Mouse (Mus musculus) liver, embryonic 14.5 days (tissue): ENCODE data around the gene Apoc4. TPM values are rescaled to one million over a fixed set of nuclear protein-coding genes. Genes with fewer than 3 reads are reported as not detected.

ENCODE experiments used
- ATAC-seq: fragments of 200-750 bp; cut with Nextera tagmentation; 2 replicates; pipeline ENCODE4 v1.8.0; 2017; ENCODE audit warnings: moderate number of reproducible peaks, mild to moderate bottlenecking, moderate library complexity; ENCODE audit not compliant: insufficient read depth
- DNase-seq, 3 experiments: peaks; one replicate each; pipeline ENCODE4 v3.0.0-alpha.2; 2012 to 2013; ENCODE audit warnings: low read depth in 3 of 3, low spot score in 3 of 3
- H3K27ac ChIP-seq: fragments of 300-500 bp; sonication (generic); 2 replicates; pipeline ENCODE4 v1.5.1; 2014; ENCODE audit warnings: moderate library complexity, mild to moderate bottlenecking, control low read depth, inconsistent platforms
- H3K27me3 ChIP-seq: fragments of 300-500 bp; sonication (generic); 2 replicates; pipeline ENCODE4 v1.6.1; 2014; ENCODE audit warnings: mild to moderate bottlenecking, low read length, moderate library complexity; ENCODE audit not compliant: control insufficient read depth, insufficient read depth
- H3K36me3 ChIP-seq: fragments of 300-500 bp; sonication (generic); replicated peaks from 2 replicates; pipeline ENCODE4 v1.6.1; 2014; ENCODE audit warnings: low read depth; ENCODE audit not compliant: control insufficient read depth, insufficient read depth
- H3K4me1 ChIP-seq, 2 experiments: fragments of 200-500 bp in 1 of 2; fragments of 300-500 bp in 1 of 2; sonication (generic) in 1 of 2; replicated peaks; 2 replicates each; pipeline ENCODE4 v1.6.1; 2012 to 2014; ENCODE audit warnings: antibody characterized with exemption in 1 of 2, inconsistent platforms in 1 of 2, low read length in 1 of 2; ENCODE audit not compliant: control insufficient read depth in 2 of 2, insufficient read depth in 2 of 2
- H3K4me2 ChIP-seq: fragments of 300-500 bp; sonication (generic); 2 replicates; pipeline ENCODE4 v1.6.1; 2014; ENCODE audit warnings: low read depth, mild to moderate bottlenecking, control low read depth, moderate library complexity
- H3K4me3 ChIP-seq, 2 experiments: fragments of 200-500 bp in 1 of 2; fragments of 300-500 bp in 1 of 2; sonication (generic) in 1 of 2; 2 replicates each; pipeline ENCODE4 v1.5.1; 2012 to 2014; ENCODE audit warnings: low read depth in 2 of 2, low read length in 2 of 2, mild to moderate bottlenecking in 2 of 2, control low read depth in 1 of 2, inconsistent platforms in 1 of 2, moderate library complexity in 1 of 2; ENCODE audit not compliant: insufficient read depth in 1 of 2
- H3K9ac ChIP-seq: fragments of 300-500 bp; sonication (generic); replicated peaks from 2 replicates; pipeline ENCODE4 v1.6.1; 2014; ENCODE audit warnings: mild to moderate bottlenecking, control low read depth, moderate library complexity
- H3K9me3 ChIP-seq: fragments of 300-500 bp; sonication (generic); 2 replicates; pipeline ENCODE4 v1.6.1; 2016; ENCODE audit warnings: low read length, mixed read lengths; ENCODE audit not compliant: control insufficient read depth
- CTCF ChIP-seq: IDR thresholded peaks from 2 replicates; pipeline ENCODE4 v1.5.1; 2016; ENCODE audit warnings: antibody characterized with exemption, low read depth, control low read depth
- EP300 ChIP-seq: IDR thresholded peaks from 2 replicates; pipeline ENCODE4 v1.6.1; 2016; ENCODE audit warnings: antibody characterized with exemption, low read depth
- WGBS: fragments of 180-500 bp; shearing (Covaris S2); extraction: QIAGEN DNeasy Blood & Tissue Kit; methylation state at CpG from one replicate; pipeline ENCODE4 v1.1.7; 2014; ENCODE audit not compliant: insufficient replicate concordance; 5-methylcytosine and 5-hydroxymethylcytosine counted together
- polyA plus RNA-seq, 2 experiments: library from polyadenylated mRNA; depleted of rRNA in 1 of 2; stranded (reverse) in 1 of 2; unstranded in 1 of 2; fragments of >200 nt; fragmentation: Nextera tagmentation in 1 of 2; extraction: Ambion mirVana in 1 of 2; gene quantifications; 2 replicates each; pipeline versions ENCODE4 v1.2.1 to v1.2.3; 2012 to 2014

Apoc4 gene
- polyA plus RNA-seq, 2 experiments: 90.9 to 200 TPM

GRCm38 (mm10) chr7:19699827-19700148, 18.5 kb upstream of the Apoc4 start:
- H3K4me2 ChIP-seq: no peak overlapping the region
- TF ChIP-seq CTCF: no peak
- no peak for TF ChIP-seq EP300
- H3K9ac ChIP-seq: no peak overlapping the region
- H3K27me3 ChIP-seq: no peaks in the 10 kb centered on the region
- no peak overlapping the region for H3K27ac ChIP-seq
- H3K4me3 ChIP-seq: no peak overlapping the region
- ATAC-seq: no peak
- DNase-seq: no peak
- 42% methylated on average over 4 of the region's 4 CpGs for WGBS
- no peaks in the 10 kb centered on the region for H3K9me3 ChIP-seq
- peaks cover 15 to 36% of the 10 kb centered on the region in 2 experiments for H3K4me1 ChIP-seq
- peaks cover 11% of the 10 kb centered on the region for H3K36me3 ChIP-seq

- DNase-seq: no peak
- Histone ChIP-seq H3K4me2 (peak within 1 kb of the TSS; percentile 52), H3K27me3 (no peaks in the 10 kb centered on the region), H3K4me3 (peak within 1 kb of the TSS; percentile 54 to 66), H3K36me3 (peaks cover 11% of the 10 kb centered on the region), H3K9me3 (no peaks in the 10 kb centered on the region), H3K4me1 (peaks cover 20 to 42% of the 10 kb centered on the region in 2 experiments), H3K9ac (peak within 1 kb of the TSS; percentile 45), H3K27ac (peak within 1 kb of the TSS; percentile 7; the same call in 1 of the 2 replicates)
- 2% methylated on average over 20 of the region's 20 CpGs for WGBS
- TF ChIP-seq EP300 (no peak), CTCF (no peak; the same call in 1 of the 2 replicates)
- ATAC-seq: peak; percentile 52
Observed at GRCm38 (mm10) chr7:19698907-19699826, 17.9 kb upstream of the Apoc4 start, which contains the start of gene Apoe. Gene Apoe (minus strand): TSS chr7:19699188.

GRCm38 (mm10) chr7:19697949-19698906, 16.9 kb upstream of the Apoc4 start:
- no peak overlapping the region for H3K27ac ChIP-seq
- TF ChIP-seq CTCF: peak; percentile 52; the same call in 1 of the 2 replicates
- TF ChIP-seq EP300: no peak
- peaks cover 11% of the 10 kb centered on the region for H3K36me3 ChIP-seq
- DNase-seq (no peak), ATAC-seq (no peak)
- H3K4me2 ChIP-seq: peak overlapping the region; percentile 52
- WGBS: 2% methylated on average over 28 of the region's 28 CpGs
- H3K4me3 ChIP-seq: peak overlapping the region; percentile 54 to 66
- H3K9me3 ChIP-seq: no peaks in the 10 kb centered on the region
- H3K4me1 ChIP-seq: peaks cover 20 to 49% of the 10 kb centered on the region in 2 experiments
- no peaks in the 10 kb centered on the region for H3K27me3 ChIP-seq
- peak overlapping the region; percentile 45 for H3K9ac ChIP-seq

GRCm38 (mm10) chr7:19696336-19696873, 15.1 kb upstream of the Apoc4 start:
- no peak for ATAC-seq
- Histone ChIP-seq H3K4me3 (peak overlapping the region in 1 of 2 experiments; percentile 54; a peak in 1 of 4 replicates), H3K9ac (no peak overlapping the region), H3K36me3 (peaks cover 4% of the 10 kb centered on the region), H3K9me3 (no peaks in the 10 kb centered on the region), H3K27me3 (no peaks in the 10 kb centered on the region), H3K27ac (no peak overlapping the region), H3K4me2 (peak overlapping the region; percentile 52), H3K4me1 (peaks cover 20 to 62% of the 10 kb centered on the region in 2 experiments)
- no peak for DNase-seq
- TF ChIP-seq CTCF (0 out of 2 replicates have a peak, but pooled peaks have one; percentile 5), EP300 (no peak)
- 85% methylated on average over 34 of the region's 34 CpGs for WGBS
